In the genomic region with DNA sequence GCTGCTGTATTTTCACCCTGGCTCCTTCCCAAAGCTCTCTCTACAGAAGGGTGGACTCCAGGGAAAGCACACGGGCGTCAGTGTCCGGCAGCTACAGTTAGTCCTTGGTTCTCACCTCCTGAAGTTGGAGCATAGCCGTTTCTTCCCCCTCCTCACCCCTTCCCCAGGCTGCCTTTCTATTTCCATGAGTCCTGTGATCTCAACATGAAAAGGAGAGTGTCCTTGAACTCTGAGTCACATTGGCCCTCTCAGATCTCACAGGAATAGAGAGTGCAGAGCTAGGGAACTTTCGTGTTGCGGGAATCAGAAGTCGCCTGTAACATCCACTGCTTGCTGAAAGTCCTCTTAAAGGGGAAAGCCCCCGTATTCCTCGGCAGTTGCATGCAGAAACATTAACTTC, we compare ENCODE assay signal across 20 mouse cellular contexts.
DNase-seq lines count a peak whose midpoint lies in the region; ATAC-seq and TF ChIP-seq lines count a peak whose summit lies in the region.
"Had no signal": no experiment of that assay in that cellular context is flagged by ENCODE, and none has a peak within 500 bp of the region (broad histone marks: within the 10 kb centered on the region; RNA-seq: fewer than 3 reads in every experiment).

No protein-coding gene starts in this region.

- no peak for ATAC-seq in heart, embryonic 11.5 days (replicated peaks; ENCODE audit: insufficient number of reproducible peaks, low FRiP score, low TSS enrichment)
- ATAC-seq: forebrain, embryonic 13.5 days; forebrain, postnatal 0 days; hindbrain, postnatal 0 days had no signal

- H3K9me3 ChIP-seq in heart, embryonic 11.5 days (replicated peaks; ENCODE audit: control insufficient read depth, low read length) = no peaks in the 10 kb centered on the region
- H3K9me3 ChIP-seq: embryonic facial prominence, embryonic 10.5 days; forebrain, embryonic 13.5 days; heart, embryonic 13.5 days; hindbrain, embryonic 13.5 days had no signal

- peak overlapping the region; percentile 30; the same call in 1 of the 2 replicates for H3K9ac ChIP-seq in heart, embryonic 11.5 days (ENCODE audit: low read depth, low read length)
- H3K9ac ChIP-seq: forebrain, embryonic 13.5 days; forebrain, postnatal 0 days; heart, embryonic 13.5 days; hindbrain, embryonic 13.5 days had no signal

- H3K4me2 ChIP-seq in heart, embryonic 11.5 days = no peak overlapping the region
- H3K4me2 ChIP-seq: forebrain, embryonic 13.5 days; heart, embryonic 13.5 days; hindbrain, embryonic 13.5 days had no signal

- H3K4me1 ChIP-seq in heart, embryonic 11.5 days (ENCODE audit: control insufficient read depth, insufficient read depth, low read length) = no peaks in the 10 kb centered on the region
- H3K4me1 ChIP-seq in brown adipose tissue, adult 24 weeks (ENCODE audit: control insufficient read depth, insufficient read depth, insufficient read length, low read length) = no peaks in the 10 kb centered on the region

- H3K4me3 ChIP-seq in heart, embryonic 11.5 days (ENCODE audit: low read depth, low read length) = no peak overlapping the region
- peak overlapping the region; percentile 36 for H3K4me3 ChIP-seq in brown adipose tissue, adult 24 weeks (ENCODE audit: insufficient read depth, low read depth, low read length)
- no peak overlapping the region for H3K4me3 ChIP-seq in left cerebral cortex, adult 2 months
- H3K4me3 ChIP-seq: embryonic facial prominence, embryonic 10.5 days; forebrain, embryonic 13.5 days; gastrocnemius, adult 2 months; heart, embryonic 13.5 days; hindbrain, embryonic 13.5 days had no signal

- no peak for TF ChIP-seq CTCF in left cerebral cortex, adult 2 months (IDR thresholded peaks at IDR 0.05)

- H3K27me3 ChIP-seq in heart, embryonic 11.5 days (ENCODE audit: control insufficient read depth, insufficient read depth, low read length) = no peaks in the 10 kb centered on the region
- H3K27me3 ChIP-seq: forebrain, embryonic 13.5 days; heart, embryonic 13.5 days; hindbrain, embryonic 13.5 days had no signal

- H3K27ac ChIP-seq in heart, embryonic 11.5 days (ENCODE audit: low read depth, low read length) = no peak overlapping the region
- H3K27ac ChIP-seq in brown adipose tissue, adult 24 weeks (replicated peaks; ENCODE audit: low read depth, low read length) = peak overlapping the region; percentile 78
- no peak overlapping the region for H3K27ac ChIP-seq in left cerebral cortex, adult 2 months
- H3K27ac ChIP-seq: embryonic facial prominence, embryonic 10.5 days; forebrain, embryonic 13.5 days; gastrocnemius, adult 2 months; heart, embryonic 13.5 days; hindbrain, embryonic 13.5 days; hindbrain, postnatal 0 days had no signal

- intact Hi-C loops in left cerebral cortex, adult 2 months (cut with DNase I) = no loop called here

- WGBS in heart, embryonic 11.5 days (ENCODE audit: insufficient replicate concordance) = 68% methylated on average over 9 of the region's 9 CpGs

- no peaks in the 10 kb centered on the region for H3K36me3 ChIP-seq in heart, embryonic 11.5 days (ENCODE audit: control insufficient read depth, insufficient read depth, low read length)
- H3K36me3 ChIP-seq: embryonic facial prominence, embryonic 10.5 days; hindbrain, embryonic 13.5 days had no signal

- DNase-seq in adrenal gland, adult 2 months = peak; percentile 59
- no peak for DNase-seq in adrenal gland, adult 18-20 months (ENCODE audit: low spot score in 2 of 2)
- no peak for DNase-seq in heart, postnatal 4 days
- DNase-seq in ES-CJ7 (ENCODE audit: low read depth, low spot score) = peak; percentile 60
- no peak for DNase-seq in left cerebral cortex, adult 2 months (ENCODE audit: extremely low spot score in 1 of 2, low spot score in 2 of 2)
- DNase-seq: cerebellum, adult 18-20 months; cerebellum, adult 9-11 months; forebrain, postnatal 0 days; gastrocnemius, adult 2 months; gastrocnemius, postnatal 36 days; heart, adult 11 months; heart, postnatal 10 days; kidney, adult 18-20 months had no signal

Comparison
In these comparisons a context has a peak if more than half of its experiments do, and no peak if none do; other contexts are left out.
1. DNase-seq: peak in adrenal gland, adult 2 months (single experiment) and ES-CJ7 (single experiment); none in adrenal gland, adult 18-20 months (0 of 2), heart, postnatal 4 days (single experiment) and left cerebral cortex, adult 2 months (0 of 2).